Mouse (Mus musculus): ENCODE results near the gene Phactr1.

DNA sequence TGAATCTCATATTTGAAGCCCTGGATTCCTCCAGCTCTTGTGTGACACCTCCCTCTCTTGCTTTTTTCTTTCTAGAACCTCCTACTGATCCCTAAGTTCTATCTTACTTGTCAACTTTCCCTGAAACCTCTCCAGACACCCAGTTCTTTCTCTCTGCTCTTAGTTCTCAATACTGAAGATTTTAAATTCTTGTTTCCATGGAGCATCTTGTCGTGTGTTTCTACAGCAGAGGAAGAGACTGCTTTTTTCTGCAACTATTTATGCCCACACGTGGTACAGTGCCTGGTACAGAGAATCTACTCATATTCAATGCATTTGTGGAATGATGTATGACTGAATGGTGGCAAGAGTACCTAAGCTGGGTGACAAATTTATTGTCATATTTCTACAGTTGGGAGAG is 158.9 kb downstream of the Phactr1 start:
- TF ChIP-seq CHD2 (IDR thresholded peaks at IDR 0.05; ENCODE audit: low read depth, low read length) (no peak), HCFC1 (IDR thresholded peaks at IDR 0.05; ENCODE audit: borderline replicate concordance, insufficient read depth, low read length) (no peak)
